Mouse (Mus musculus): ENCODE data around the gene Uqcrfs1.

Gene Uqcrfs1

GRCm38 (mm10) chr13:30501860-30502395 is 43.2 kb downstream of the Uqcrfs1 start:
- DNase-seq (ENCODE audit: low spot score in 2 of 2): no peak

Data from frontal cortex, postnatal 14 days (tissue).